Mouse (Mus musculus): ENCODE results near the gene Gm5580.
"Not testable (repeated sequence)": the region's sequence is repeated elsewhere in the genome, so short reads cannot be mapped to it uniquely, and the experiment has no call there.

Gene Gm5580

GRCm38 (mm10) chr6:116550841-116551240, at the start of gene Gm5580:
Gene Gm5580, plus strand, starts transcription at chr6:116551141.
- DNase-seq, result not testable (repeated sequence)

- not testable (repeated sequence) for DNase-seq
These were observed 44.5 kb upstream of the Gm5580 start, which contains the start of gene Olfr212 for GRCm38 (mm10) chr6:116506302-116507003. Gene Olfr212, plus strand, starts transcription at chr6:116506516.

GRCm38 (mm10) chr6:116514832-116515231, 36.1 kb upstream of the Gm5580 start:
- DNase-seq, result no peak

- no peak for DNase-seq
These were observed 12.8 kb upstream of the Gm5580 start, which contains the start of gene Olfr213 for GRCm38 (mm10) chr6:116538156-116538555. Gene Olfr213, plus strand, starts transcription at chr6:116538456.

GRCm38 (mm10) chr6:116542500-116542899, 8.4 kb upstream of the Gm5580 start:
- DNase-seq, result no peak

- DNase-seq, result no peak
These were observed 3.0 kb downstream of the Gm5580 start, which contains the start of gene Olfr214 for GRCm38 (mm10) chr6:116553935-116554334. Gene Olfr214, plus strand, starts transcription at chr6:116554235.

GRCm38 (mm10) chr6:116554952-116555351, 4.0 kb downstream of the Gm5580 start:
- DNase-seq, result no peak

GRCm38 (mm10) chr6:116569834-116570233, 18.9 kb downstream of the Gm5580 start:
- peak; percentile 11 for DNase-seq

GRCm38 (mm10) chr6:116584095-116584494, 33.2 kb downstream of the Gm5580 start, which contains the start of gene Olfr215:
Gene Olfr215, minus strand, starts transcription at chr6:116584195.
- DNase-seq, result no peak

- not testable (repeated sequence) for DNase-seq
These were observed 50.0 kb downstream of the Gm5580 start for GRCm38 (mm10) chr6:116600969-116601368.
